16 mouse cellular contexts compared by ENCODE assay signal in genomic region chr1:137051515-137051914, GRCm38 (mm10).
"Had no signal": no experiment of that assay in that cellular context is flagged by ENCODE, and none has a peak within 500 bp of the region (broad histone marks: within the 10 kb centered on the region; RNA-seq: fewer than 3 reads in every experiment).

No protein-coding gene starts in this region.

- H3K4me3 ChIP-seq: midbrain, embryonic 10.5 days; midbrain, embryonic 12.5 days; myocyte; neural tube, embryonic 13.5 days; neural tube, embryonic 15.5 days; stomach, embryonic 15.5 days had no signal

- H3K4me1 ChIP-seq: midbrain, embryonic 10.5 days; midbrain, embryonic 12.5 days; neural tube, embryonic 13.5 days; neural tube, embryonic 15.5 days; stomach, embryonic 15.5 days had no signal

- H3K9me3 ChIP-seq: midbrain, embryonic 12.5 days; neural tube, embryonic 13.5 days; neural tube, embryonic 15.5 days; stomach, embryonic 15.5 days had no signal

- H3K27ac ChIP-seq: midbrain, embryonic 10.5 days; midbrain, embryonic 12.5 days; neural tube, embryonic 13.5 days; neural tube, embryonic 15.5 days; stomach, embryonic 15.5 days; stomach, postnatal 0 days had no signal

- DNase-seq: lung, adult 18-20 months; lung, embryonic 14.5 days; lung, postnatal 10 days; lung, postnatal 4 days; midbrain, embryonic 14.5 days; right cerebral cortex, postnatal 14 days; thymus, adult 2 months; thymus, postnatal 25 days; thymus, postnatal 4 days had no signal

- H3K9ac ChIP-seq: lung, embryonic 14.5 days; midbrain, embryonic 12.5 days; neural tube, embryonic 13.5 days; neural tube, embryonic 15.5 days; stomach, embryonic 15.5 days had no signal

- H3K36me3 ChIP-seq: midbrain, embryonic 10.5 days; midbrain, embryonic 12.5 days; neural tube, embryonic 13.5 days; neural tube, embryonic 15.5 days; stomach, embryonic 15.5 days had no signal

- H3K27me3 ChIP-seq: midbrain, embryonic 12.5 days; neural tube, embryonic 13.5 days; neural tube, embryonic 15.5 days; stomach, embryonic 15.5 days had no signal
